Mouse (Mus musculus): ENCODE results near the gene Sdhb.

The Sdhb gene

GRCm38 (mm10) chr4:140960781-140961466 is at the start of gene Sdhb:
Gene Sdhb, plus strand, starts transcription at chr4:140961203.
- DNase-seq (ENCODE audit: extremely low read depth, low read depth, low spot score) = peak; percentile 95

- DNase-seq (ENCODE audit: extremely low read depth, low read depth, low spot score) = no peak
These were observed 49.6 kb upstream of the Sdhb start for GRCm38 (mm10) chr4:140911416-140911815.

GRCm38 (mm10) chr4:140912271-140912833 is 48.7 kb upstream of the Sdhb start:
- no peak for DNase-seq (ENCODE audit: extremely low read depth, low read depth, low spot score)

- no peak for DNase-seq (ENCODE audit: extremely low read depth, low read depth, low spot score)
These were observed 47.4 kb upstream of the Sdhb start for GRCm38 (mm10) chr4:140913565-140913964.

GRCm38 (mm10) chr4:140914731-140915131 is 46.3 kb upstream of the Sdhb start:
- DNase-seq (ENCODE audit: extremely low read depth, low read depth, low spot score) = no peak

- no peak for DNase-seq (ENCODE audit: extremely low read depth, low read depth, low spot score)
These were observed 45.8 kb upstream of the Sdhb start for GRCm38 (mm10) chr4:140915235-140915634.

- DNase-seq (ENCODE audit: extremely low read depth, low read depth, low spot score) = no peak
These were observed 44.7 kb upstream of the Sdhb start for GRCm38 (mm10) chr4:140916296-140916695.

- no peak for DNase-seq (ENCODE audit: extremely low read depth, low read depth, low spot score)
These were observed 43.6 kb upstream of the Sdhb start for GRCm38 (mm10) chr4:140917451-140917850.

- DNase-seq (ENCODE audit: extremely low read depth, low read depth, low spot score) = no peak
These were observed 40.8 kb upstream of the Sdhb start for GRCm38 (mm10) chr4:140919974-140920836.

GRCm38 (mm10) chr4:140922508-140922907 is 38.5 kb upstream of the Sdhb start:
- DNase-seq (ENCODE audit: extremely low read depth, low read depth, low spot score) = no peak

- DNase-seq (ENCODE audit: extremely low read depth, low read depth, low spot score) = no peak
These were observed 35.4 kb upstream of the Sdhb start for GRCm38 (mm10) chr4:140925648-140926047.

- DNase-seq (ENCODE audit: extremely low read depth, low read depth, low spot score) = no peak
These were observed 32.7 kb upstream of the Sdhb start for GRCm38 (mm10) chr4:140928349-140928748.

GRCm38 (mm10) chr4:140929745-140930144 is 31.3 kb upstream of the Sdhb start:
- no peak for DNase-seq (ENCODE audit: extremely low read depth, low read depth, low spot score)

- DNase-seq (ENCODE audit: extremely low read depth, low read depth, low spot score) = no peak
These were observed 30.0 kb upstream of the Sdhb start for GRCm38 (mm10) chr4:140930900-140931470.

GRCm38 (mm10) chr4:140935643-140936042 is 25.4 kb upstream of the Sdhb start:
- no peak for DNase-seq (ENCODE audit: extremely low read depth, low read depth, low spot score)

- no peak for DNase-seq (ENCODE audit: extremely low read depth, low read depth, low spot score)
These were observed 16.6 kb upstream of the Sdhb start for GRCm38 (mm10) chr4:140944356-140944755.

- DNase-seq (ENCODE audit: extremely low read depth, low read depth, low spot score) = no peak
These were observed 16.0 kb upstream of the Sdhb start for GRCm38 (mm10) chr4:140944961-140945442.

- DNase-seq (ENCODE audit: extremely low read depth, low read depth, low spot score) = no peak
These were observed 15.4 kb upstream of the Sdhb start for GRCm38 (mm10) chr4:140945571-140945970.

GRCm38 (mm10) chr4:140946048-140946447 is 15.0 kb upstream of the Sdhb start:
- no peak for DNase-seq (ENCODE audit: extremely low read depth, low read depth, low spot score)

GRCm38 (mm10) chr4:140946580-140947205 is 14.3 kb upstream of the Sdhb start:
- DNase-seq (ENCODE audit: extremely low read depth, low read depth, low spot score) = no peak

All from fat pad, adult 2 months (tissue).